Mouse (Mus musculus): ENCODE results near the gene Tsku. TPM values are rescaled to one million over a fixed set of nuclear protein-coding genes. Genes with fewer than 3 reads are reported as not detected.

Gene Tsku
- polyA plus RNA-seq, 1 experiment: 9.5 TPM

- Histone ChIP-seq H3K4me3 (ENCODE audit: insufficient read depth, low read depth, low read length) (no peak overlapping the region), H3K36me3 (ENCODE audit: control insufficient read depth, insufficient read depth, low read length) (no peaks in the 10 kb centered on the region), H3K4me1 (ENCODE audit: control insufficient read depth, insufficient read depth, low read length) (no peaks in the 10 kb centered on the region), H3K27ac (ENCODE audit: insufficient read depth, low read depth, low read length) (no peak overlapping the region), H3K27me3 (replicated peaks; ENCODE audit: control insufficient read depth, insufficient read depth, low read length) (no peaks in the 10 kb centered on the region)
- 92% methylated on average over 7 of the region's 7 CpGs for WGBS
- no peak for DNase-seq
- TF ChIP-seq POLR2A (IDR thresholded peaks at IDR 0.05; ENCODE audit: low read depth, low read length) (no peak), CTCF (conservative IDR thresholded peaks at IDR 0.05; ENCODE audit: insufficient read depth, insufficient read length, low read depth, low read length) (no peak)
Observed at GRCm38 (mm10) chr7:98320006-98320556, 41.0 kb downstream of the Tsku start.

DNA sequence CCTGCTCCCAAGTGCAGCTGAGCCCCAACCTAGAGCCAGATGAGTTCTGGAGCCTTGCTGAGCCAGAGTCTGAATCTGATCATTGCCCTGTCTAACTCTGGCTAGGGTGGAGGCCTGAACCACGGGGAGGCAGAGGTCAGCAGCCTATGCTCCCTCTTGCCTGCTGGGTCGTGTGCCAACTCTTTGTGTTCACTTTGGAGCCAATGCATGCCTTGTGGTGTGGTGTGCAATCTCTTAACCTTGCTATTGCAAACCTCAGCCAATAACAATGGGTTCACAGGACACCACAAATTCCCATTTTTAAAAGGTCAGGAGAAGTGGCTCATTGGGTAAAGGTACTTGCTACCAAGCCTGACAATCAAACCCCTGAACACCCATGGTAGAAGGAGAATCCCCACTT, 44.6 kb downstream of the Tsku start:
- Histone ChIP-seq H3K4me1 (ENCODE audit: control insufficient read depth, insufficient read depth, low read length) (no peaks in the 10 kb centered on the region), H3K27ac (ENCODE audit: insufficient read depth, low read depth, low read length) (no peak overlapping the region), H3K27me3 (replicated peaks; ENCODE audit: control insufficient read depth, insufficient read depth, low read length) (no peaks in the 10 kb centered on the region), H3K36me3 (ENCODE audit: control insufficient read depth, insufficient read depth, low read length) (no peaks in the 10 kb centered on the region), H3K4me3 (ENCODE audit: insufficient read depth, low read depth, low read length) (no peak overlapping the region)
- TF ChIP-seq CTCF (conservative IDR thresholded peaks at IDR 0.05; ENCODE audit: insufficient read depth, insufficient read length, low read depth, low read length) (no peak; the same call in 1 of the 2 replicates), POLR2A (IDR thresholded peaks at IDR 0.05; ENCODE audit: low read depth, low read length) (no peak)
- WGBS: 37% methylated on average over 2 of the region's 2 CpGs
- peak; percentile 21 for DNase-seq

DNA sequence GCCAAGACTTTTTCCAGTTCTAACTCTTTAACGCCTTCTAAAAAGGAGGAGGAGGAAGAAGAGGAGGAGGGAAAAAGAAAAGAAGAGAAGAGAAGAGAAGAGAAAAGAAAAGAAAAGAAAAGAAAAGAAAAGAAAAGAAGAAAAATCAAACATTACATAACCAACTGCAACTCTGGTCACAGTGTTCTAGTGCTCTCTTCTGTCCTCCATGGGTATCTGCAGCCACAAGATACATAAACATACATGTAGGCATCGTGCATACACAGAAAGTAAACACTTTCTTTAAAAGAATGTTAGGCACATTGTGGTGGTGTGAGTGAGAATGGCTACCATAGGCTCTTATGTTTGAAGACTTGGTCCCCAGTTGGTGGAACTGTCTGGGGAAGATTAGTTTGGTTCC, 46.0 kb downstream of the Tsku start:
- H3K4me1 ChIP-seq (ENCODE audit: control insufficient read depth, insufficient read depth, low read length): no peaks in the 10 kb centered on the region
- TF ChIP-seq CTCF (conservative IDR thresholded peaks at IDR 0.05; ENCODE audit: insufficient read depth, insufficient read length, low read depth, low read length) (no peak), POLR2A (IDR thresholded peaks at IDR 0.05; ENCODE audit: low read depth, low read length) (no peak)
- H3K4me3 ChIP-seq (ENCODE audit: insufficient read depth, low read depth, low read length): no peak overlapping the region
- no peaks in the 10 kb centered on the region for H3K36me3 ChIP-seq (ENCODE audit: control insufficient read depth, insufficient read depth, low read length)
- 83% methylated on average over 2 of the region's 2 CpGs for WGBS
- no peak for DNase-seq
- H3K27ac ChIP-seq (ENCODE audit: insufficient read depth, low read depth, low read length): no peak overlapping the region
- H3K27me3 ChIP-seq (replicated peaks; ENCODE audit: control insufficient read depth, insufficient read depth, low read length): no peaks in the 10 kb centered on the region

GRCm38 (mm10) chr7:98312185-98312920, 48.8 kb downstream of the Tsku start:
- no peak overlapping the region for H3K27ac ChIP-seq (ENCODE audit: insufficient read depth, low read depth, low read length)
- no peak overlapping the region for H3K4me3 ChIP-seq (ENCODE audit: insufficient read depth, low read depth, low read length)
- H3K36me3 ChIP-seq (ENCODE audit: control insufficient read depth, insufficient read depth, low read length): no peaks in the 10 kb centered on the region
- TF ChIP-seq CTCF (conservative IDR thresholded peaks at IDR 0.05; ENCODE audit: insufficient read depth, insufficient read length, low read depth, low read length) (no peak), POLR2A (IDR thresholded peaks at IDR 0.05; ENCODE audit: low read depth, low read length) (no peak)
- peaks cover 4% of the 10 kb centered on the region; the same call in 1 of the 2 replicates for H3K4me1 ChIP-seq (ENCODE audit: control insufficient read depth, insufficient read depth, low read length)
- no peaks in the 10 kb centered on the region for H3K27me3 ChIP-seq (replicated peaks; ENCODE audit: control insufficient read depth, insufficient read depth, low read length)
- DNase-seq: no peak
- 74% methylated on average over 4 of the region's 4 CpGs for WGBS

DNA sequence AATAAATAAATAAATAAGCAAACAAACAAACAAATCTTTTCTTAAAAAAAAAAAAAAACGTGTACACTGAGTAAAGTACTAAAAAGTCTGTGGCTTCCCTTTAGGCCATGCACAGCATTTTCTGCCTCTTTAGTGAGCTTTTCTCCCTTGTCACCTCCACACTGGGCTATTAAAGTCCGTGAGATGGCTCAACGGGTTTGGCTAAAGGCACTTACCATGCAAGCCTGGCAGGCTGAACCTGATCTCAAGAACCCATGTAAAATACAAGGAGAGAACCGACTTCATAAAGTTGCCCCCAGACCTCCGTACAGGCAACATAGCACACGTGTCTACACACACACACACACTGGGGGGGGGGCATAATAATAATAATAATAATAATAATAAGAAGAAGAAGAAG, 50.9 kb downstream of the Tsku start:
- no peak overlapping the region for H3K27ac ChIP-seq (ENCODE audit: insufficient read depth, low read depth, low read length)
- peaks cover 4% of the 10 kb centered on the region; the same call in 1 of the 2 replicates for H3K4me1 ChIP-seq (ENCODE audit: control insufficient read depth, insufficient read depth, low read length)
- no peaks in the 10 kb centered on the region for H3K36me3 ChIP-seq (ENCODE audit: control insufficient read depth, insufficient read depth, low read length)
- 55% methylated on average over 6 of the region's 6 CpGs for WGBS
- no peak overlapping the region for H3K4me3 ChIP-seq (ENCODE audit: insufficient read depth, low read depth, low read length)
- no peaks in the 10 kb centered on the region for H3K27me3 ChIP-seq (replicated peaks; ENCODE audit: control insufficient read depth, insufficient read depth, low read length)
- no peak for DNase-seq
- no peak for TF ChIP-seq POLR2A (IDR thresholded peaks at IDR 0.05; ENCODE audit: low read depth, low read length)
- TF ChIP-seq CTCF (conservative IDR thresholded peaks at IDR 0.05; ENCODE audit: insufficient read depth, insufficient read length, low read depth, low read length): no peak

DNA sequence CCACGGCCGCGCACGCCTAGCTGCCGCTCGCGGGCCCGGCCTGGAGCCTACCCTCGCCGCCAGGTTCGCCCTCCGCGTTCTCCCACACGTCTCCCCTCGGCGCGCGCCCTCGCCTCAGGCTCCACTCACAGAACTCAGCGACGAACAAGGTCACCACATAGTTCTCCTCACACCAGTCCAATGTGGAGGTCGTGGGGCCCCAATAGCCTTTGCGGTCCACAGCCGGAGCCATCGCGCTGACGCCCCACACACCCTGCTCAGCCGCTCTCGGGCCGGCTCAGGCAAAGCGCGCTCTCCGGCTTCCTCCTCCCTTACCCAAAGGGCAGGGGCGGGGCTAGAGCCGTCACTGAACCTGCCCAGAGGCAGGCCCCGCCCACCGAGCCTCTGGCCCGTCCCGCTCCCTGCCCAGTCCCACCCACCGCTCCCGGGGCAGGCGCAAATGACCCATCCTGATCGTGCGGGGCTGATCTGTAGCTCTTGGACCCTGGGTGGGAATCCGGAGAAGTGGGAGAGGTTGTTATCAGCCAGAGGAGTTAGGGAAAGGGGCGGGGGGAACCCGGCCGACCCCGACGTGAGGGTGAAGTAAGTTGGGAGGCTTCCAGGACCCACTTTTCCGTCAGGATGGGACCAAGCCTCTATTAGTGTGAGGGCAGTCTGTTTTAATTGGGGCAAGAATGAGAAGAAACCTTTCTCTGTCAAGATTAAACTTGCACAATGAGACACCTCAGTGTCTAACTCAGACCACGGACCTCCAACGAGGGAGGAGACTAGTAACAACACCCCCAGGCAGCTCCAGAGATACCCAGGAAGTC, 51.7 kb downstream of the Tsku start:
- peaks cover 4% of the 10 kb centered on the region; the same call in 1 of the 2 replicates for H3K4me1 ChIP-seq (ENCODE audit: control insufficient read depth, insufficient read depth, low read length)
- no peaks in the 10 kb centered on the region for H3K27me3 ChIP-seq (replicated peaks; ENCODE audit: control insufficient read depth, insufficient read depth, low read length)
- WGBS: 1% methylated on average over 52 of the region's 53 CpGs
- no peaks in the 10 kb centered on the region for H3K36me3 ChIP-seq (ENCODE audit: control insufficient read depth, insufficient read depth, low read length)
- 0 out of 2 replicates have a peak overlapping the region, but pooled peaks have one; percentile 7 for H3K27ac ChIP-seq (ENCODE audit: insufficient read depth, low read depth, low read length)
- peak; percentile 97 for DNase-seq
- peak overlapping the region; percentile 67 for H3K4me3 ChIP-seq (ENCODE audit: insufficient read depth, low read depth, low read length)
- TF ChIP-seq CTCF (conservative IDR thresholded peaks at IDR 0.05; ENCODE audit: insufficient read depth, insufficient read length, low read depth, low read length) (no peak), POLR2A (IDR thresholded peaks at IDR 0.05; ENCODE audit: low read depth, low read length) (peak; percentile 94)
